Mouse (Mus musculus) hindbrain, embryonic 16.5 days (tissue): ENCODE measurements around the gene Actg2. TPM values are rescaled to one million over a fixed set of nuclear protein-coding genes. Genes with fewer than 3 reads are reported as not detected.

Experiments
- ATAC-seq: fragments of 200-750 bp; cut with Nextera tagmentation; 2 replicates; pipeline ENCODE4 v1.8.0; 2017; ENCODE audit warnings: moderate TSS enrichment, moderate library complexity
- H3K27ac ChIP-seq: fragments of 300-500 bp; sonication (generic); 2 replicates; pipeline ENCODE4 v1.5.1; 2014; ENCODE audit warnings: low read depth, mild to moderate bottlenecking, control low read depth, low read length, moderate library complexity
- H3K27me3 ChIP-seq: fragments of 300-500 bp; sonication (generic); replicated peaks from 2 replicates; pipeline ENCODE4 v1.6.1; 2014; ENCODE audit warnings: low read length; ENCODE audit not compliant: control insufficient read depth, insufficient read depth
- H3K36me3 ChIP-seq: fragments of 300-500 bp; sonication (generic); 2 replicates; pipeline ENCODE4 v1.6.1; 2014; ENCODE audit warnings: mild to moderate bottlenecking, low read length, moderate library complexity, mixed read lengths; ENCODE audit not compliant: control insufficient read depth, insufficient read depth
- H3K4me1 ChIP-seq: fragments of 300-500 bp; sonication (generic); 2 replicates; pipeline ENCODE4 v1.6.1; 2014; ENCODE audit warnings: low read depth, low read length; ENCODE audit not compliant: control insufficient read depth, insufficient read depth
- H3K4me2 ChIP-seq: fragments of 300-500 bp; sonication (generic); 2 replicates; pipeline ENCODE4 v1.6.1; 2014; ENCODE audit warnings: mild to moderate bottlenecking, low read length, control low read depth, moderate library complexity
- H3K4me3 ChIP-seq: fragments of 300-500 bp; sonication (generic); 2 replicates; pipeline ENCODE4 v1.5.1; 2014; ENCODE audit warnings: mild to moderate bottlenecking, low read length, control low read depth, moderate library complexity
- H3K9ac ChIP-seq: fragments of 300-500 bp; sonication (generic); 2 replicates; pipeline ENCODE4 v1.6.1; 2014; ENCODE audit warnings: low read depth, mild to moderate bottlenecking, control low read depth, low read length, moderate library complexity
- H3K9me3 ChIP-seq: fragments of 300-500 bp; sonication (generic); 2 replicates; pipeline ENCODE4 v1.6.1; 2014; ENCODE audit warnings: mild to moderate bottlenecking, low read length, moderate library complexity; ENCODE audit not compliant: control insufficient read depth
- WGBS: fragments of 180-500 bp; shearing (Covaris S2); extraction: QIAGEN DNeasy Blood & Tissue Kit; methylation state at CpG from one replicate; pipeline ENCODE4 v1.1.7; 2014; 5-methylcytosine and 5-hydroxymethylcytosine counted together
- polyA plus RNA-seq: library from polyadenylated mRNA; unstranded; fragments of >200 nt; fragmentation: Nextera tagmentation; extraction: Ambion mirVana; gene quantifications from 2 replicates; pipeline ENCODE4 v1.2.1, GENCODE M21; 2015

The Actg2 gene
- polyA plus RNA-seq, 1 experiment from 2014 or later: 3.4 TPM

DNA sequence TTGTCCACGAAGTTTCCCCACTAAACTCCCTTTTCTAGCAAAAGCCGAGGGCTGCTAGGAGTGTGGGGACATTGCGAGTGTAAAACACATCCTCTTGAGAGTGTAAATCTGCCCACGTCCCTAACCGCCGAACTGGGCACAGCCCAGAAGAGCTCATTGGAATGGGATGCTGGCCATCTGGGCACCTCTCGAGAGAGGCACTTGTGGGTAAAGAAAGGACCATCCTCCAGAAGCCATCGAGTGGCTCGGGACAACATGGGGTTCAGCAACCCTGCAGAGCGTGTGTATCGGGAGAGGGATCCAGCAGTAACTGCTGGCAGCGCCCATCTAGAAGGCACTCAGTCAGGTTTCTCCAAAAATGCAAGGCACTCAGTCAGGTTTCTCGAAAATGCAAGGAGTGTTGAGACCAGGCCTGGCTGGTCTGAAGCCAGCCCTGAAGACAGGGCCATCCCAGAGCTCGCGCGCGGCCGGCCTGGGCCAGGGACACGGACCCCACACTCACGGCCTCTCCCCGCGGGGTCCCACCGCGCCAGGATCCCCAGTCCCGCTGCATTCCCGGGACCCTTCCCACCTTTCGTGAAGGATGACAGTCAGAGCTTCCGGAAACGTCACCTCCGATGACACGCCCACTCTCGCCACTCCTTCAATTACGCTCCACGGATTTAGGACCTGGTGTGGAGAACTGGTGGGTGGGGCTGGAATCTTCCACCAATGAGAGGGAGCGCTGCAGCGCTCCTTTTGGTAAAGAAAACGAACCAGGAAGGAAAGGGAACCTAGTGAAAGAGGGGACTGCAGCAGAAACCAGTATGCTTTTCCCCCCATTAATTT is 36.0 kb upstream of the Actg2 start:
- ATAC-seq: peak; percentile 97
- Histone ChIP-seq H3K27ac (peak overlapping the region; percentile 81), H3K9me3 (no peaks in the 10 kb centered on the region), H3K4me1 (peaks cover 7% of the 10 kb centered on the region), H3K36me3 (0 out of 2 replicates have a peak, but pooled peaks cover 4% of the 10 kb centered on the region), H3K27me3 (no peaks in the 10 kb centered on the region), H3K4me3 (peak overlapping the region; percentile 65), H3K9ac (peak overlapping the region; percentile 84), H3K4me2 (peak overlapping the region; percentile 89)
- 5% methylated on average over 37 of the region's 37 CpGs for WGBS

DNA sequence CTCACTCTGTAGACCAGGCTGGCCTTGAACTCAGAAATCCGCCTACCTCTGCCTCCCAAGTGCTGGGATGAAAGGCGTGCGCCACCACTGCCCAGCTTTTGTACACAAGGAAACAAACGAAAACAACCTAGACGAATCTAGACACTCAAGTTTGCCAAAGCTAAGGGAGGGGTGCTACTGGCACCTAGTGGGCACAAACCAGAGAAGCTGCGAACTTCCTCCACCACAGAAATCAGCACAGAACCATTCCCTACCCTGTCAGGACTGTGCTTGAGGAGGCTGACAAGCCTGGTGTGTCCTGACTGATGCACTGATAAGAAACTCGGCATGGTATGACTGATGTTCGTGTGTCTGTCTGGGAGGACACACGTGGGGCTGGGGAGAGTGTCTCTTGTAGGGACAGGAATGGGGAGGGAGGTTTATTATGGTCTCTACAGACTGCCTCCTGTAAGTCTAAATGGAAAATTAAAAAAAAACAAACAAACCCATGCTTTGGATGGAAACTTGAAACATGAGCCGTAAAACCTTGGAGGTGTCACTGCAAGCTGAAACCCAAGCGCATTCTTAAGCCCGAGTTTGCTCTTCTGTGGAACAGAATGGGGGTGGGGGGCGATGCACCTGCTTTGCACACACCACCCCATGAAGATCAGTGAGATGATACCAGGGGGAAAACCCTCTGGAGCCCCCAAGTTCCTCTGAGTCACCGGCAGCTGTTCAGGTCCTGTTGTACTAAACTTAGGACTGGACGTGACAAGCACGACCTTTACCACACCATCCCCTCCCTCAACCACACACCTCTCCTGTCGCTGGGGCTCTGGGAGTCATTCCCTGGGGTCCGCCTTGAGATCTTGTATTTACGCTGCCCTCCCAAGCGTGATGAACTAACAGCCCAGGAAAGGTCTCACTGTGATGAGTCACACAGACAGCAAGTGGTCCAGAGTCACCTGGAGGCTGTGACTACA is 33.1 kb upstream of the Actg2 start:
- no peak overlapping the region for H3K9ac ChIP-seq
- 73% methylated on average over 20 of the region's 20 CpGs for WGBS
- peaks cover 4% of the 10 kb centered on the region; the same call in 1 of the 2 replicates for H3K36me3 ChIP-seq
- H3K27me3 ChIP-seq: no peaks in the 10 kb centered on the region
- H3K9me3 ChIP-seq: no peaks in the 10 kb centered on the region
- no peak overlapping the region for H3K27ac ChIP-seq
- ATAC-seq: no peak
- peaks cover 7% of the 10 kb centered on the region for H3K4me1 ChIP-seq
- no peak overlapping the region for H3K4me2 ChIP-seq
- H3K4me3 ChIP-seq: no peak overlapping the region

- Histone ChIP-seq H3K4me3 (no peak overlapping the region), H3K9me3 (no peaks in the 10 kb centered on the region), H3K4me1 (no peaks in the 10 kb centered on the region), H3K27me3 (no peaks in the 10 kb centered on the region), H3K4me2 (no peak overlapping the region), H3K9ac (no peak overlapping the region), H3K27ac (no peak overlapping the region), H3K36me3 (peaks cover 28% of the 10 kb centered on the region)
- WGBS: 89% methylated on average over 6 of the region's 6 CpGs
- ATAC-seq: no peak
These were observed 19.9 kb upstream of the Actg2 start for GRCm38 (mm10) chr6:83555972-83556371.

- Histone ChIP-seq H3K4me2 (no peak overlapping the region), H3K36me3 (peaks cover 7% of the 10 kb centered on the region), H3K4me1 (no peaks in the 10 kb centered on the region), H3K9me3 (no peaks in the 10 kb centered on the region), H3K4me3 (no peak overlapping the region), H3K27ac (no peak overlapping the region), H3K9ac (no peak overlapping the region), H3K27me3 (no peaks in the 10 kb centered on the region)
- WGBS: 33% methylated on average over 5 of the region's 5 CpGs
- no peak for ATAC-seq
These were observed 12.3 kb upstream of the Actg2 start for GRCm38 (mm10) chr6:83548346-83548745.

GRCm38 (mm10) chr6:83545778-83546177 is 9.7 kb upstream of the Actg2 start:
- Histone ChIP-seq H3K36me3 (0 out of 2 replicates have a peak, but pooled peaks cover 2% of the 10 kb centered on the region), H3K9me3 (no peaks in the 10 kb centered on the region), H3K27ac (no peak overlapping the region), H3K4me3 (no peak overlapping the region), H3K9ac (no peak overlapping the region), H3K4me1 (no peaks in the 10 kb centered on the region), H3K4me2 (no peak overlapping the region), H3K27me3 (no peaks in the 10 kb centered on the region)
- WGBS: 81% methylated on average over 3 of the region's 3 CpGs
- no peak for ATAC-seq

- Histone ChIP-seq H3K4me2 (no peak overlapping the region), H3K4me3 (no peak overlapping the region), H3K9ac (no peak overlapping the region), H3K36me3 (0 out of 2 replicates have a peak, but pooled peaks cover under 1% of the 10 kb centered on the region), H3K4me1 (no peaks in the 10 kb centered on the region; the same call in 1 of the 2 replicates), H3K9me3 (no peaks in the 10 kb centered on the region), H3K27ac (no peak overlapping the region), H3K27me3 (no peaks in the 10 kb centered on the region)
- no peak for ATAC-seq
- WGBS: 70% methylated on average over 11 of the region's 11 CpGs
These were observed 5.8 kb upstream of the Actg2 start for GRCm38 (mm10) chr6:83541756-83542456.

DNA sequence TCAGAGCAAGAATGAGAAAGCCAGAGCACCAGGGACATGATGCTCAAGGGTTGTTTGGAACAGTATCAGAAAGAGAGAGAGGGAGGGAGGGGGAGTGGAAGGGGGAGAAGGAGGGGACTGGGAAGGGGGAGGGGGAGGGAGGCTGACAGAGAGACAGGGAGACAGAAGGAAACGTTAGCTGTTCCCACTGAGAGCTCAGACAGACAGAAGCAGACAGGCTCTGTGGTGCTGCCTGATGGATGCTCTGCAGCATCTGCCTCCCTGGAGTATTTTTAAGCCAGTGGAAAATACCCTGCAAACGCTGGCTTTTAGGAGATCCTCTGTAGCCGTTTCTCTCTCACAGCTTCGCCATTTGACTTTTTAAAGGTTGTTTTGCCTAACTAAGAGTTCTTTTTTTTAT is 4.0 kb upstream of the Actg2 start:
- WGBS: 30% methylated on average over 4 of the region's 4 CpGs
- H3K4me2 ChIP-seq: no peak overlapping the region
- ATAC-seq: 0 out of 2 replicates have a peak, but pooled peaks have one; percentile 58

DNA sequence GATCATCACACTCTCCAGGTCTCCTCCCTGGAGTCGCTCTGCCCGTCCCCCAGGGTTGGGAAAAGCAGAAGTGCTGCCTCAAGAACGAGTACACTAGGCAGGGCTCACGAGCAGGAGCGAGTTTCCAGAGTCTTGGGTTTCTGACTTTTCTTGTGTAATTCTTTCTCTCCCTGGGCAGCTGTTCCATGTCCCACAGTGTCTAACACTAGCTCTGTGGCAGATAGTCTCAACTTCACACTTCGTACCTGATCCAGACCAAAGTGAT is 662 bp upstream of the Actg2 start:
- no peak for ATAC-seq
- no peak overlapping the region for H3K9ac ChIP-seq
- H3K36me3 ChIP-seq: no peaks in the 10 kb centered on the region
- H3K4me1 ChIP-seq: no peaks in the 10 kb centered on the region; the same call in 1 of the 2 replicates
- no peak overlapping the region for H3K27ac ChIP-seq
- WGBS: 57% methylated on average over 6 of the region's 6 CpGs
- H3K4me3 ChIP-seq: no peak overlapping the region
- H3K4me2 ChIP-seq: no peak overlapping the region
- H3K9me3 ChIP-seq: no peaks in the 10 kb centered on the region
- H3K27me3 ChIP-seq: no peaks in the 10 kb centered on the region

More for the DNA sequence above, 4.0 kb upstream of the Actg2 start:
- no peak overlapping the region for H3K27ac ChIP-seq
- H3K4me1 ChIP-seq: no peaks in the 10 kb centered on the region; the same call in 1 of the 2 replicates
- H3K36me3 ChIP-seq: no peaks in the 10 kb centered on the region
- H3K9ac ChIP-seq: no peak overlapping the region
- no peaks in the 10 kb centered on the region for H3K27me3 ChIP-seq
- H3K9me3 ChIP-seq: no peaks in the 10 kb centered on the region
- H3K4me3 ChIP-seq: no peak overlapping the region
